Mouse (Mus musculus) heart, postnatal 0 days (tissue): ENCODE measurements at regions not wholly inside any gene's neighbourhood (a gene's known extent, or its start where the extent isn't known, plus 50 kb on each side); places are given as distances from the start of the nearest gene placed in this dataset.

Source experiments
- ATAC-seq: fragments of 200-750 bp; cut with Nextera tagmentation; 2 replicates; pipeline ENCODE4 v1.8.0; 2017; ENCODE audit warnings: low read depth, moderate number of reproducible peaks, moderate library complexity; ENCODE audit not compliant: insufficient read depth
- DNase-seq: peaks from one replicate; pipeline ENCODE4 v3.0.0-alpha.2; 2016; ENCODE audit warnings: low spot score
- H3K27ac ChIP-seq: fragments of 300-500 bp; sonication (generic); 2 replicates; pipeline ENCODE4 v1.5.1; 2014; ENCODE audit warnings: low read depth, mild to moderate bottlenecking
- H3K27me3 ChIP-seq: fragments of 300-500 bp; sonication (generic); 2 replicates; pipeline ENCODE4 v1.6.1; 2014; ENCODE audit warnings: low read length, mixed read lengths; ENCODE audit not compliant: control insufficient read depth, insufficient read depth
- H3K36me3 ChIP-seq: fragments of 300-500 bp; sonication (generic); replicated peaks from 2 replicates; pipeline ENCODE4 v1.6.1; 2014; ENCODE audit warnings: low read length, mixed read lengths; ENCODE audit not compliant: control insufficient read depth, insufficient read depth
- H3K4me1 ChIP-seq: fragments of 300-500 bp; sonication (generic); 2 replicates; pipeline ENCODE4 v1.6.1; 2014; ENCODE audit warnings: antibody characterized with exemption; ENCODE audit not compliant: control insufficient read depth, insufficient read depth
- H3K4me2 ChIP-seq: fragments of 300-500 bp; sonication (generic); 2 replicates; pipeline ENCODE4 v1.6.1; 2014; ENCODE audit warnings: low read depth, mild to moderate bottlenecking, low read length, moderate library complexity
- H3K4me3 ChIP-seq: fragments of 300-500 bp; sonication (generic); 2 replicates; pipeline ENCODE4 v1.5.1; 2014; ENCODE audit warnings: low read depth, low read length
- H3K9ac ChIP-seq: fragments of 300-500 bp; sonication (generic); replicated peaks from 2 replicates; pipeline ENCODE4 v1.6.1; 2014; ENCODE audit warnings: low read depth, low read length, mixed read lengths
- H3K9me3 ChIP-seq: fragments of 300-500 bp; sonication (generic); replicated peaks from 2 replicates; pipeline ENCODE4 v1.6.1; 2016; ENCODE audit warnings: low read length; ENCODE audit not compliant: control insufficient read depth
- CTCF ChIP-seq: IDR thresholded peaks from 2 replicates; pipeline ENCODE4 v1.5.1; 2016; ENCODE audit warnings: antibody characterized with exemption, control low read depth, low read depth
- EP300 ChIP-seq: IDR thresholded peaks from 2 replicates; pipeline ENCODE4 v1.6.1; 2016; ENCODE audit warnings: antibody characterized with exemption, low read depth
- WGBS: fragments of 180-500 bp; shearing (Covaris S2); extraction: QIAGEN DNeasy Blood & Tissue Kit; methylation state at CpG from one replicate; pipeline ENCODE4 v1.1.7; 2014; 5-methylcytosine and 5-hydroxymethylcytosine counted together

GRCm38 (mm10) chr1:122169547-122169946 is 601.8 kb upstream of the Ddx18 start:
- no peak overlapping the region for H3K27ac ChIP-seq
- DNase-seq = no peak
- no peak for ATAC-seq
- H3K9me3 ChIP-seq = no peaks in the 10 kb centered on the region
- no peak overlapping the region for H3K4me2 ChIP-seq
- H3K4me3 ChIP-seq = no peak overlapping the region
- H3K27me3 ChIP-seq = no peaks in the 10 kb centered on the region
- TF ChIP-seq EP300 = no peak
- TF ChIP-seq CTCF = peak; percentile 6; the same call in 1 of the 2 replicates
- H3K4me1 ChIP-seq = no peaks in the 10 kb centered on the region
- no peak overlapping the region for H3K9ac ChIP-seq
- H3K36me3 ChIP-seq = no peaks in the 10 kb centered on the region
- 70% methylated on average over 2 of the region's 2 CpGs for WGBS

- Histone ChIP-seq H3K9ac (no peak overlapping the region), H3K4me3 (no peak overlapping the region), H3K9me3 (no peaks in the 10 kb centered on the region), H3K4me1 (no peaks in the 10 kb centered on the region), H3K4me2 (no peak overlapping the region), H3K27me3 (no peaks in the 10 kb centered on the region), H3K36me3 (no peaks in the 10 kb centered on the region), H3K27ac (no peak overlapping the region)
- DNase-seq (no peak), ATAC-seq (no peak)
- TF ChIP-seq CTCF = no peak
- TF ChIP-seq EP300 = no peak
- WGBS = 68% methylated on average over 1 of the region's 1 CpGs
Observed at GRCm38 (mm10) chr1:122161798-122162197, 594.0 kb upstream of the Ddx18 start.

DNA sequence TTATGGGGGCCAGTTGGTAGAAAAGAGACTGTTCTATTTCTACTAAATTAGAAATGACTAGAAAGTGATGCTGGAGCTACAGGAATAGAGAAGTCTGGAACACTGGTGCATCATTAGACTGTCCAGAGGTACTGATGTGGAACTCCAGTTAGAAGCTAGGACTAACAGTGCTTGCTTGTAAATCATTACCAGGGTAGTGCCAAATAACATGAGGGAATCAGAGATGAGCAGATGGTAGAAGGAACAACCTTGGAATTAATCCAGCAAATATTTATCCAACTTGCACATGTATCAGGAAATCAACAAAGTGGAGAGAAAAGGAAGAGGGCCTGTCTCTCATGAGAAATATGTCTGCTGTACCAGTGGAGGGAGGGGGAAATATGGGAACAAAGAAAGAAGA is 573.6 kb upstream of the Ddx18 start:
- Histone ChIP-seq H3K4me1 (no peaks in the 10 kb centered on the region), H3K4me3 (no peak overlapping the region), H3K9me3 (no peaks in the 10 kb centered on the region), H3K27ac (no peak overlapping the region), H3K4me2 (no peak overlapping the region), H3K27me3 (no peaks in the 10 kb centered on the region), H3K9ac (no peak overlapping the region), H3K36me3 (no peaks in the 10 kb centered on the region)
- no peak for DNase-seq
- no peak for TF ChIP-seq CTCF
- ATAC-seq = no peak

DNA sequence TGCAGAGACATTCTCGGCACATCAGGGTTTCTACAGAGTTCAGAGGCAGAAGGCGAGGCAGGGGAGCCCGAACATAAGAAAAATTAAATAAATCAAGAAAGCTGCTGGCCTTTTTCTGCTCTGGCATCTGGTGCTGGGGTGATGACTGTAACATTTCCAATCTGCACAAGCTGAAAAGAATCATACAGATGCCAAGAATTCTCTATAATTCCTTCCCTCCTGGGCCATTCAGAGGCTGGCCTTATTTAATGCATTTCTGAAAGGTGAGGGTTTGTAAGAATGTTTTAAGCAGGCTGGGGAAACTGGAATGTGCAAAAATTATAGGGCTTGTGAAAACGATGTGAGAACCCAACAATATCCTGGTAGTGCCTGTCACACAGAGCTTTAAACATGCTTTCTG is 556.2 kb upstream of the Ddx18 start:
- DNase-seq (no peak), ATAC-seq (no peak)
- Histone ChIP-seq H3K4me1 (no peaks in the 10 kb centered on the region), H3K9me3 (no peaks in the 10 kb centered on the region), H3K9ac (no peak overlapping the region), H3K4me2 (no peak overlapping the region), H3K27me3 (no peaks in the 10 kb centered on the region), H3K36me3 (no peaks in the 10 kb centered on the region), H3K27ac (no peak overlapping the region), H3K4me3 (no peak overlapping the region)
- no peak for TF ChIP-seq CTCF
- WGBS = 61% methylated on average over 4 of the region's 4 CpGs

- DNase-seq (no peak), ATAC-seq (no peak)
- H3K9ac ChIP-seq = no peak overlapping the region
- no peak overlapping the region for H3K4me3 ChIP-seq
- no peak for TF ChIP-seq EP300
- TF ChIP-seq CTCF = no peak
- H3K36me3 ChIP-seq = no peaks in the 10 kb centered on the region
- H3K4me2 ChIP-seq = no peak overlapping the region
- H3K27ac ChIP-seq = no peak overlapping the region
- no peaks in the 10 kb centered on the region for H3K9me3 ChIP-seq
- H3K27me3 ChIP-seq = no peaks in the 10 kb centered on the region
- no peaks in the 10 kb centered on the region for H3K4me1 ChIP-seq
- WGBS = 69% methylated on average over 2 of the region's 2 CpGs
Observed at GRCm38 (mm10) chr1:122095726-122096125, 527.9 kb upstream of the Ddx18 start.

DNA sequence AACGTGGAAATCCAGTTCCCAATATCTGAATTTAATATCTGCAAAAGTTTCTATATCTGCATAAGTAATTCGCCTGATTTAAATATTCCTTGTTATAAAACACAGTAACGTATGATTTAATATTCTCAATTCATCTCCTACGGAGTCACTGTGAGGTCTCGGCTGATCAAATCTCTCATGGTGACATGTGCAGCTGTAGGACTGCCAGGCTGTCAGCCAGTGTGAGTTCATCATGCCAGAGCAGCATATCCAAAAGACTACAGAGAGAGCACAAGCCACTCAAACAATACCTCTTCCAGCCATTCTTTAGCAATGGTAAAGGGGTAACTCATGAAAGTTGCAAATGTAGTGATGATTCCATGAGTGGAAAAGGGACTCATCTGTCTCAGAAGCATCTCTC is 514.7 kb upstream of the Ddx18 start:
- ATAC-seq = no peak
- 74% methylated on average over 5 of the region's 5 CpGs for WGBS

More for the DNA sequence above, 514.7 kb upstream of the Ddx18 start:
- H3K27me3 ChIP-seq = no peaks in the 10 kb centered on the region
- H3K9me3 ChIP-seq = no peaks in the 10 kb centered on the region; the same call in 1 of the 2 replicates
- no peak overlapping the region for H3K9ac ChIP-seq
- no peaks in the 10 kb centered on the region for H3K4me1 ChIP-seq
- DNase-seq = no peak
- no peak overlapping the region for H3K4me3 ChIP-seq
- no peak overlapping the region for H3K4me2 ChIP-seq
- no peaks in the 10 kb centered on the region for H3K36me3 ChIP-seq
- no peak overlapping the region for H3K27ac ChIP-seq
- TF ChIP-seq EP300 (no peak), CTCF (no peak)
